Mouse (Mus musculus): ENCODE data around the gene Cks1b.

GRCm38 (mm10) chr3:89455786-89456285, 37.7 kb upstream of the Cks1b start:
- TF ChIP-seq EP300 (IDR thresholded peaks at IDR 0.05; ENCODE audit: low read depth in 1 of 2, low read length in 2 of 2) (no peak), CTCF (IDR thresholded peaks at IDR 0.05 in 2 of 3, conservative IDR thresholded peaks at IDR 0.05 in 1 of 3; ENCODE audit: control insufficient read depth in 1 of 3, insufficient read depth in 1 of 3, low read depth in 2 of 3, low read length in 3 of 3, poor library complexity in 1 of 3, severe bottlenecking in 1 of 3) (no peak; a peak in 1 of 6 replicates), GATA1 (IDR thresholded peaks at IDR 0.05; ENCODE audit: low read depth, low read length) (no peak), USF2 (IDR thresholded peaks at IDR 0.05; ENCODE audit: borderline replicate concordance in 1 of 2, insufficient read depth in 1 of 2, low read depth in 1 of 2, low read length in 2 of 2) (no peak), ZC3H11A (IDR thresholded peaks at IDR 0.05; ENCODE audit: low read depth, low read length) (no peak), POLR2A (IDR thresholded peaks at IDR 0.05; ENCODE audit: control insufficient read depth in 1 of 2, insufficient read depth in 1 of 2, low read depth in 1 of 2, low read length in 2 of 2, poor library complexity in 1 of 2) (no peak), CHD2 (IDR thresholded peaks at IDR 0.05; ENCODE audit: low read length) (no peak), HCFC1 (IDR thresholded peaks at IDR 0.05; ENCODE audit: low read depth, low read length) (no peak), ZKSCAN1 (IDR thresholded peaks at IDR 0.05; ENCODE audit: low read depth, low read length) (no peak), MAX (IDR thresholded peaks at IDR 0.05; ENCODE audit: low read length) (no peak), TCF12 (IDR thresholded peaks at IDR 0.05; ENCODE audit: low read depth, low read length) (no peak), ETS1 (IDR thresholded peaks at IDR 0.05; ENCODE audit: low read depth, low read length) (no peak), BHLHE40 (IDR thresholded peaks at IDR 0.05; ENCODE audit: borderline replicate concordance, low read depth, low read length) (no peak)
